Mouse (Mus musculus) kidney, adult 2 months (tissue): ENCODE measurements at regions not wholly inside any gene's neighbourhood (a gene's known extent, or its start where the extent isn't known, plus 50 kb on each side); places are given as distances from the start of the nearest gene placed in this dataset.

ENCODE experiments used
- CTCF ChIP-seq: fragments of 200-500 bp; conservative IDR thresholded peaks from 2 replicates; pipeline ENCODE4 v1.5.1; 2011; ENCODE audit warnings: low read depth, mild to moderate bottlenecking, control low read depth, low read length, moderate library complexity, mixed read lengths; ENCODE audit not compliant: insufficient read depth, insufficient read length
- POLR2A ChIP-seq: fragments of 200-500 bp; IDR thresholded peaks from one replicate; pipeline ENCODE4 v1.6.1; 2011; ENCODE audit warnings: low read depth, low read length, control low read depth

GRCm38 (mm10) chr19:60344911-60345310 lies 118.4 kb upstream of the Fam204a start:
- TF ChIP-seq POLR2A (no peak), CTCF (no peak)
